Mouse (Mus musculus) heart, embryonic 14.5 days (tissue): Measurements from ENCODE around the gene Commd3. TPM values are rescaled to one million over a fixed set of nuclear protein-coding genes. Genes with fewer than 3 reads are reported as not detected.

Experiments used
- ATAC-seq: fragments of 200-750 bp; cut with Nextera tagmentation; 2 replicates; pipeline ENCODE4 v1.8.0; 2017; ENCODE audit warnings: low read depth, moderate TSS enrichment; ENCODE audit not compliant: insufficient number of reproducible peaks, insufficient read depth, low FRiP score
- H3K27ac ChIP-seq, 2 experiments: fragments of 200-500 bp in 1 of 2; fragments of 300-500 bp in 1 of 2; sonication (generic) in 1 of 2; replicated peaks in 1 of 2; 2 replicates each; pipeline ENCODE4 v1.5.1; 2012 to 2014; ENCODE audit warnings: low read depth in 2 of 2, low read length in 2 of 2, control low read depth in 1 of 2, mild to moderate bottlenecking in 1 of 2, mixed read lengths in 1 of 2; ENCODE audit not compliant: control insufficient read depth in 1 of 2, insufficient read depth in 1 of 2
- H3K27me3 ChIP-seq: fragments of 300-500 bp; sonication (generic); 2 replicates; pipeline ENCODE4 v1.6.1; 2014; ENCODE audit warnings: mild to moderate bottlenecking, low read length, control low read depth; ENCODE audit not compliant: control insufficient read depth, insufficient read depth
- H3K36me3 ChIP-seq: fragments of 300-500 bp; sonication (generic); 2 replicates; pipeline ENCODE4 v1.6.1; 2014; ENCODE audit warnings: mild to moderate bottlenecking, control low read depth, low read length, mixed read lengths; ENCODE audit not compliant: control insufficient read depth, insufficient read depth
- H3K4me1 ChIP-seq, 2 experiments: fragments of 200-500 bp in 1 of 2; fragments of 300-500 bp in 1 of 2; sonication (generic) in 1 of 2; 2 replicates each; pipeline ENCODE4 v1.6.1; 2012 to 2014; ENCODE audit warnings: low read length in 2 of 2, control low read depth in 1 of 2, mixed read lengths in 1 of 2; ENCODE audit not compliant: control insufficient read depth in 2 of 2, insufficient read depth in 2 of 2
- H3K4me2 ChIP-seq: fragments of 300-500 bp; sonication (generic); 2 replicates; pipeline ENCODE4 v1.6.1; 2014; ENCODE audit warnings: mild to moderate bottlenecking, low read length
- H3K4me3 ChIP-seq, 2 experiments: fragments of 200-500 bp in 1 of 2; fragments of 300-500 bp in 1 of 2; sonication (generic) in 1 of 2; 2 replicates each; pipeline ENCODE4 v1.5.1; 2012 to 2014; ENCODE audit warnings: low read length in 2 of 2, mild to moderate bottlenecking in 2 of 2, control low read depth in 1 of 2, low read depth in 1 of 2, moderate library complexity in 1 of 2; ENCODE audit not compliant: control insufficient read depth in 1 of 2, insufficient read depth in 1 of 2
- H3K9ac ChIP-seq: fragments of 300-500 bp; sonication (generic); 2 replicates; pipeline ENCODE4 v1.6.1; 2014; ENCODE audit warnings: mild to moderate bottlenecking, low read length
- H3K9me3 ChIP-seq: fragments of 300-500 bp; sonication (generic); 2 replicates; pipeline ENCODE4 v1.6.1; 2016; ENCODE audit warnings: low read length, control low read depth; ENCODE audit not compliant: control insufficient read depth
- WGBS: fragments of 180-500 bp; shearing (Covaris S2); extraction: QIAGEN DNeasy Blood & Tissue Kit; methylation state at CpG from one replicate; pipeline ENCODE4 v1.1.7; 2014; 5-methylcytosine and 5-hydroxymethylcytosine counted together
- polyA plus RNA-seq: library from polyadenylated mRNA; unstranded; fragments of >200 nt; fragmentation: Nextera tagmentation; extraction: Ambion mirVana; gene quantifications from 2 replicates; pipeline ENCODE4 v1.2.1, GENCODE M21; 2014

Commd3 gene
- polyA plus RNA-seq, 1 experiment from 2014 or later = 206 TPM

GRCm38 (mm10) chr2:18692548-18692947 lies 20.4 kb downstream of the Commd3 start:
- H3K4me2 ChIP-seq = no peak overlapping the region
- H3K27me3 ChIP-seq = peaks cover 76% of the 10 kb centered on the region
- ATAC-seq = no peak
- H3K9ac ChIP-seq = no peak overlapping the region
- H3K4me3 ChIP-seq = no peak overlapping the region
- no peaks in the 10 kb centered on the region for H3K36me3 ChIP-seq
- no peak overlapping the region for H3K27ac ChIP-seq
- WGBS = 0% methylated on average over 1 of the region's 1 CpGs
- H3K4me1 ChIP-seq = peaks cover 4 to 18% of the 10 kb centered on the region in 2 experiments; a peak in 3 of 4 replicates
- no peaks in the 10 kb centered on the region for H3K9me3 ChIP-seq

- Histone ChIP-seq H3K36me3 (no peaks in the 10 kb centered on the region), H3K4me3 (peak overlapping the region; percentile 75 to 82; a peak in 3 of 4 replicates), H3K9ac (peak overlapping the region; percentile 92), H3K4me1 (peaks cover 4 to 19% of the 10 kb centered on the region in 2 experiments; a peak in 3 of 4 replicates), H3K9me3 (no peaks in the 10 kb centered on the region), H3K4me2 (peak overlapping the region; percentile 95), H3K27ac (no peak overlapping the region), H3K27me3 (peaks cover 76% of the 10 kb centered on the region)
- ATAC-seq = no peak
- WGBS = 0% methylated on average over 5 of the region's 5 CpGs
These were observed 21.3 kb downstream of the Commd3 start for GRCm38 (mm10) chr2:18693491-18693870.

- WGBS = under 1% methylated on average over 45 of the region's 61 CpGs
- peaks cover 76% of the 10 kb centered on the region for H3K27me3 ChIP-seq
- H3K9me3 ChIP-seq = no peaks in the 10 kb centered on the region
- peak; percentile 77 for ATAC-seq
- peak within 1 kb of the TSS; percentile 95 for H3K4me2 ChIP-seq
- H3K4me3 ChIP-seq = peak within 1 kb of the TSS; percentile 75 to 82
- H3K9ac ChIP-seq = peak within 1 kb of the TSS; percentile 92
- H3K36me3 ChIP-seq = no peaks in the 10 kb centered on the region
- H3K4me1 ChIP-seq = peaks cover 6 to 20% of the 10 kb centered on the region in 2 experiments; a peak in 3 of 4 replicates
- H3K27ac ChIP-seq = peak within 1 kb of the TSS; percentile 73 to 86
These were observed 21.9 kb downstream of the Commd3 start, which contains the start of gene Spag6 for GRCm38 (mm10) chr2:18693871-18694610. Gene Spag6, plus strand, starts transcription at chr2:18694032.

GRCm38 (mm10) chr2:18694611-18694950 lies 22.4 kb downstream of the Commd3 start:
- Histone ChIP-seq H3K27ac (peak overlapping the region in 1 of 2 experiments; percentile 86; a peak in 2 of 4 replicates), H3K4me3 (peak overlapping the region; percentile 75 to 82), H3K9me3 (no peaks in the 10 kb centered on the region), H3K36me3 (no peaks in the 10 kb centered on the region), H3K9ac (peak overlapping the region; percentile 92), H3K27me3 (peaks cover 76% of the 10 kb centered on the region), H3K4me1 (peaks cover 4 to 20% of the 10 kb centered on the region in 2 experiments; a peak in 3 of 4 replicates), H3K4me2 (peak overlapping the region; percentile 95)
- ATAC-seq = no peak; the same call in 1 of the 2 replicates
- WGBS = 2% methylated on average over 20 of the region's 20 CpGs

GRCm38 (mm10) chr2:18695163-18695562 lies 23.0 kb downstream of the Commd3 start:
- H3K4me1 ChIP-seq = peaks cover 4 to 14% of the 10 kb centered on the region in 2 experiments; a peak in 3 of 4 replicates
- H3K4me2 ChIP-seq = peak overlapping the region; percentile 95
- 7% methylated on average over 8 of the region's 8 CpGs for WGBS
- no peaks in the 10 kb centered on the region for H3K9me3 ChIP-seq
- no peaks in the 10 kb centered on the region for H3K36me3 ChIP-seq
- H3K4me3 ChIP-seq = peak overlapping the region in 1 of 2 experiments; percentile 75; a peak in 2 of 4 replicates
- H3K9ac ChIP-seq = no peak overlapping the region
- no peak for ATAC-seq
- H3K27me3 ChIP-seq = peaks cover 76% of the 10 kb centered on the region
- H3K27ac ChIP-seq = no peak overlapping the region

GRCm38 (mm10) chr2:18695629-18696150 lies 23.5 kb downstream of the Commd3 start:
- no peak overlapping the region for H3K4me3 ChIP-seq
- no peaks in the 10 kb centered on the region for H3K36me3 ChIP-seq
- WGBS = 9% methylated on average over 7 of the region's 7 CpGs

GRCm38 (mm10) chr2:18697591-18698244 lies 25.5 kb downstream of the Commd3 start:
- H3K4me2 ChIP-seq = no peak overlapping the region
- no peak overlapping the region for H3K27ac ChIP-seq
- H3K9ac ChIP-seq = no peak overlapping the region
- H3K9me3 ChIP-seq = no peaks in the 10 kb centered on the region
- no peak overlapping the region for H3K4me3 ChIP-seq
- peaks cover 4 to 10% of the 10 kb centered on the region in 2 experiments; a peak in 3 of 4 replicates for H3K4me1 ChIP-seq
- H3K36me3 ChIP-seq = no peaks in the 10 kb centered on the region
- ATAC-seq = no peak
- WGBS = 0% methylated on average over 4 of the region's 4 CpGs
- H3K27me3 ChIP-seq = peaks cover 74% of the 10 kb centered on the region

More at GRCm38 (mm10) chr2:18695629-18696150, 23.5 kb downstream of the Commd3 start:
- Histone ChIP-seq H3K4me2 (no peak overlapping the region), H3K27ac (no peak overlapping the region), H3K9ac (no peak overlapping the region), H3K4me1 (peaks cover 4 to 10% of the 10 kb centered on the region in 2 experiments; a peak in 3 of 4 replicates), H3K9me3 (no peaks in the 10 kb centered on the region), H3K27me3 (peaks cover 76% of the 10 kb centered on the region)
- no peak for ATAC-seq
